Mouse (Mus musculus) common myeloid progenitor, adult 5-6 weeks (primary cell): Measurements from ENCODE around the gene Vhl. TPM values are rescaled to one million over a fixed set of nuclear protein-coding genes. Genes with fewer than 3 reads are reported as not detected.

Experiments
- total RNA-seq: library from RNA; stranded (forward); fragments of 200-1000, 187-1606 nt; gene quantifications from 2 replicates; pipeline ENCODE4 v1.2.3, GENCODE M21; 2017

Vhl gene
- total RNA-seq, 1 experiment from 2014 or later, result 10.6 TPM

Other genes with a start within 250 kb of the Vhl start
- 20.7 and 33.1 TPM in 2 replicates for gene Tada3, start 246.1 kb upstream of the Vhl start, total RNA-seq
- gene Arpc4, start 245.8 kb upstream of the Vhl start, total RNA-seq, result 175 and 193 TPM in 2 replicates
- 0.78 and 1.4 TPM in 2 replicates for gene Ttll3, start 234.7 kb upstream of the Vhl start, total RNA-seq
- 5.5 and 9.0 TPM in 2 replicates for gene Rpusd3, start 204.6 kb upstream of the Vhl start, total RNA-seq
- not detected in 2 replicates for gene Cidec, start 188.2 kb upstream of the Vhl start, total RNA-seq
- gene Jagn1, start 181.4 kb upstream of the Vhl start, total RNA-seq, result 28.6 and 32.7 TPM in 2 replicates
- 1.6 and 2.6 TPM in 2 replicates for gene Il17re, start 165.5 kb upstream of the Vhl start, total RNA-seq
- gene Il17rc, start 152.5 kb upstream of the Vhl start, total RNA-seq, result 0.09 and 0.44 TPM in 2 replicates
- gene Creld1, start 140.7 kb upstream of the Vhl start, total RNA-seq, result 4.1 and 9.4 TPM in 2 replicates
- gene Prrt3, start 122.0 kb upstream of the Vhl start, total RNA-seq, result not detected in 2 replicates
- 31.3 and 40.9 TPM in 2 replicates for gene Emc3, start 92.3 kb upstream of the Vhl start, total RNA-seq
- gene Fancd2, start 92.3 kb upstream of the Vhl start, total RNA-seq, result 21.1 and 31.8 TPM in 2 replicates
- 1.7 TPM in 1 of 2 replicates, not detected in the other for gene Fancd2os, start 23.2 kb upstream of the Vhl start, total RNA-seq
- gene Brk1, start 19.2 kb upstream of the Vhl start, total RNA-seq, result 115 and 131 TPM in 2 replicates
- gene Irak2, start 14.5 kb downstream of the Vhl start, total RNA-seq, result 10.8 and 21.1 TPM in 2 replicates
- gene Tatdn2, start 73.1 kb downstream of the Vhl start, total RNA-seq, result 102 and 108 TPM in 2 replicates
- gene Ghrl, start 95.9 kb downstream of the Vhl start, total RNA-seq, result not detected in 2 replicates
- gene Sec13, start 116.8 kb downstream of the Vhl start, total RNA-seq, result 82.1 and 90.0 TPM in 2 replicates